Mouse (Mus musculus) testis, postnatal 10 days (tissue): ENCODE data around the gene Rsph9.

Experiments
- DNase-seq: peaks from one replicate; pipeline ENCODE4 v3.0.0; 2021; ENCODE audit warnings: low spot score

Gene Rsph9

DNA sequence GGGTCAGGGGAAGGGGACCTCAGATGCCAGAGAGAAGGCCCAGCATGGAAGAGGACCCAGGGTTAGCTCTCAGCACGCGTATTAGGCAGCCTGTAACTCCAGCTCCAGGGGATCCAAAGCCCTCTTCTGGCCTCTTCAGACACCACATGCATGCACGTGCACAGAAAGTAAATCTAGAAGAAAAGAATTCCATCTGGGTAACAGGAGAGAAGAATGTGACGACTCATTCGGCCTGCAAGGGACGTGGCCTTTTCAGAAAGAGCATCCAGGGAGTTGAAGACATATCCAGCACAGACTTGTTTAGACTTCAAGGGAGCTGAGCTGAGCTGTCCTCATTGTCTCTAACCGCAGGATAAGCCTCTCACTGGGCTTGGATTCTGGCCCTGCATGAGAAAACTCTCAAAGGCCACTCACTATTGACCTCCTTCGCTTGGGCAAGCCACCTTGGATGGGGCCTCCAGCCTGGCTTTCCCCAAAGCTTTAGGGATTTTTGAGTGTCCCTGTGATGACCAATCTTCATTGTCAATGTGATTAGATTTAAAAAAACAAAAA lies 41.3 kb downstream of the Rsph9 start:
- no peak for DNase-seq

DNA sequence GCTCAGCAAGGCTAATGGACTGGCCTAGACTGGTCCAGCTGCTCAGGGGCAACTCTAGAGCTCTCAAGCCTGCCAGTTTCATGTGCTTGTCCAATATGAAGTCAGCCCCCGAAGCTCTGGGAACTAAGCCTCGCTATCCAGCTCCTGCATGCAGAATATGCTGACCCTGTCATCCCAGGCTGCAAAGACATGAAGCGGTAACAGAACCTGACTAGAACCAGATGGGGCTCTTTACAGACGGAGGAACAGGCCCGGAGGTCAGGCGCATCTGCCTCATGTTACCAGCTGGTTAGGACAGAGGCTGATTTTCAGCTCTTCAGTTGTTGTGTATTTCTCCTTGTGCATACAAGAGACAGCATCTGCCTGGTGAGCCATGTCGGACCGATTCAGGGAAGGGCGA lies 42.1 kb downstream of the Rsph9 start:
- DNase-seq = no peak

DNA sequence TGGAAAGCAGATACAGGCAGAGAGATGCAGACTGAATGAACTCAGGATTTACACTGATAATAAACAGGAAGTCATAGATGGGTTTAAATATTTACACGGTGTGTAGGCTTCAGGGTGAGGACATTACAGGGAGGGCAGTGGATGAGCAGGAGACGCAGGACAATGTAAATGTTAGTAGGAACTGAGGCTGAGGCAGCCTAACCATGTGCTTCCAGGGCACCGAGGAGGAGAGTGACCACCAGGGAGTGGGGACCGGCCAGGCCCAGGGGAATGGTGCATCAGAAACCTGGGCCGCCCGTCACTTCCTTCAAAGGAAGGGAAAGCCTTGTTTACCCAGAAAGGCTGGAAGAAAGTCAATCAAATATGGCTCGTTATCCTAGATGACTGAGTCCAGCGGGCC lies 45.5 kb downstream of the Rsph9 start:
- DNase-seq = no peak

DNA sequence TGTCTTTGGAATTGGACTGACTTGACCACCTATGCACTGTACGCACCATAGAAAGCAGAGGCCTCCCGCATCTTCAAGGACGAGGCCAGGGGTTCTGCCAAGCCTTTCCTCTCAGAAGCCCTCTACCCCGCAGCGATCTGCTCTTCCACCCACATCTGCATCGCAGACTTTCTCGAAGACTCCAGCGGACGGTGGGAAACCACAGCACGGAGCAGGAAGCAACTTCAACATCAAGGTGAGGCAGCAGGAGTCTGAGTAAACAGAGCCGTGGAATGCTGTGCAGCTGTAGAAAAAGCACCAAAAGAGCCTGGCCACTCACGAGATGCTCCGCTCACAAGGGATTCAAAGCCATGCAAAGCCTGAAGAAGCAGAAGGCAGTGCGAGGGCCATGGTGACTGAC lies 52.1 kb downstream of the Rsph9 start:
- DNase-seq = no peak

DNA sequence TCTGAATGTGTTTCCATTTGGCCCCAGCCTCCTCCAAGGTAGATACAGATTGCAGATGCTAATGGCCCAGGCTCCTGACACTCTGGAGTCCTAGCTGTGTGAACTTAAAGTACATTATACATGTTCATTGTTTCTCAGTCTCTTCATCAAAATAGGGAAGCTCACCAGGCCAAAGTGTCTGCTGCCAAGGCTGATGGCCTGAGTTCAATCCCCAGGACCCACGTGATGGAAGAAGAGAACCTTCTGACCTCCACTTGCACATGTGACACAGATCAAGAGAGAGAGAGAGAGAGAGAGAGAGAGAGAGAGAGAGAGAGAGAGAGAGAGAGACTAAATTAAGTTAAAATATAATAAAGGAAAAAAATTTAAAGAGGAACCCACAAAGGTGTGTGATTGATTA lies 52.7 kb downstream of the Rsph9 start:
- no peak for DNase-seq

DNA sequence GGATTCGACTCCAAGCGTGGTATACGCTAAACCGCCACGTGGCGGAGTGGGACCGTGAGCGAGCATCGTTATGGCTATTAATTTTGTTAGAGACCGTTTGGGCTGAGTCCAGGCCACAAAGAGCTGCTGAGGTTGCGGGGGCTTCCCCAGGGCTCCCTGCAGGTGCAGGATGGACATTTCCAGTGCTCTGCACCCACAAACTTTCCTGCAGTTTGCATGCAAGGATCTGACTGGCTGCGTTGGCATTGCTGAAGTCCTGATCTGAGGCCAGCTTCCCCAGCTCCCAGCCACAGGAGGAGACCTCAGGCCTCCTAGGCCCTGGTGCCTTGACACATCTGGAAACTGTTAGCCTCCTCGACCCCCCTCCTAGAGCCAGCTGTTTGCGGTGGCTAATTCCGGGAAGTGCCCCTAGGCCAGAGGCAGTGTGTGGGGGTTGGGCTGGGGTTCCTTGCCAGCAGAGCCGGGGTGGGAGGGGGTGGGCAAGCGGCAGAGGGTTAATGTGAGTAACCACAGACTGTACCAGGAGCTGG lies 57.6 kb downstream of the Rsph9 start:
- DNase-seq = no peak

DNA sequence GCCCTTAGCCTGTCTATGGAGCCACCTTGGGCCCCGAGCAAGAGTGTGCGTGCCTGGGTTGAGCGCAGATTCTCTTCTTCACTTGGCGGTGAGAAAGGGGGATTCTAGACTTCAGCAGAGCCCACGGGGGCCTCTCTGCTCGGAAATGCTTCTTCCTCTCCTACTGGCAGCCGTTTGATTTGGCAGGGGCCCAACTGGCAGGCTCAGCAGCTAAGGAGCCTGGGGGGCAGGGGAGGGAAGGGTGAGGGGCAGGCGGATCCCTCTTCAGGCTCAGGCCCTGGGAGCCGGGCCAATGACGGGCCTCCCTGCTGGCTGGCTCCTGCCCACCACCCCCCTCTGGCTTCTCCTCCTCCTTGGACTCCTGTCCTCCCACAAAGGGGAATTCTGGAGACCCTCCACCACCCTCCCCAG lies 59.9 kb downstream of the Rsph9 start:
- peak; percentile 88 for DNase-seq

DNA sequence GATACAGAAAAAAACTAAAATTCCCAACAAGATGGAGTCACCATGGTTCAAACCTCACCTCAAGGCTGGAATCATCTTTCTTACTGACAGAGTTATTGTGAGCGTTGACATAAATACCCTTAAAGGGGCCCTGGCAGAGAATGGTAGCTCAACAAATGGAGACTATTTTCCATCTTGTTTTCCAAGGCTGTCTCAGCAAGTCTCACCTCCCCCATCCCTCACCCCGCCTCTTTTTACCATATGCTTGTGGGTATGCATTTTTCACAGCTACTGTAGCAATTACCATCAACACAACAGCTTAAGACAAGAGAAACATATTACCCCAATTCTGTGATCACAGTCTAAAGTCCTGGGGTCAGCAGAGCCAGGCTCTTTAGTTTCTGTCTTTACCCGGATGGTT lies 60.6 kb downstream of the Rsph9 start:
- no peak for DNase-seq

DNA sequence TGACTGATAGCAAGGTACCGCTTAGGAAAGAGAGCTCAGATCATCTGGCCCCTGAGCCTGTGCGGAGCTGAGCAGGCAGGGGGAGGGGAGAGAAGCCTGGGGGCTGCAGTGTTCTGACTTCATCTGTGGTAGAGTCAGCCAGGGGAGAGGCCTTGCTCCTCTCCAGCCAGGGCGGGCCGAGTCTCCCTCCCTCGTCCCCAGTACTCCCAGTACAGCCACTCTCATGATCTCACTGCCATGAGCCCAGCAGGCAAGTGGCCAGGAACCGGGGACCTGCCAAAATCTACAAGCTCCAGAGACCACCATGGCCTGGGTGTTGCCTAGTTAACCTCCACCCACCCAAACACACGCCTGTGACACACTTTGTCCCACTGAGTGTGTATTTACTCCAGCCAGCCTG lies 62.4 kb downstream of the Rsph9 start:
- peak; percentile 65 for DNase-seq

DNA sequence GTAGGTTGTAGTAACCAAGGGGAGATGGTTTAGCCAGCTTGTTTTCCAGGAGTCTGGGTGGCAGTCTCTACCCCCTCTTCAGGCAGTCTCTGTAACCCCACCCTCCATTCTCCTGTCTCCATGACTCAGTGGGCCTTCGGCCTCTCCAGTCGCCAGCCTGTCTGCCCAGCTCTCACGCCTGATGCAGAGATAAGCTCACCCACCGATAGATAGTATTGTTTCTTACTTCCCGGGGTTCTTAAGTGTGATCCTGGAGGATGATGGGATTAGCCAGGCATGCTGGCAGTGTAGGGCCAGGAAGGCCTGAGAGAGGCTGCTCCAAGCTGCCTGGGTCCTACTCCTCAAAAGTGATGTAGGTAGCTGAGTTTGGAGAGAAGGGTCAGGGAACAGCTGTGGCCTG lies 63.0 kb downstream of the Rsph9 start:
- no peak for DNase-seq

DNA sequence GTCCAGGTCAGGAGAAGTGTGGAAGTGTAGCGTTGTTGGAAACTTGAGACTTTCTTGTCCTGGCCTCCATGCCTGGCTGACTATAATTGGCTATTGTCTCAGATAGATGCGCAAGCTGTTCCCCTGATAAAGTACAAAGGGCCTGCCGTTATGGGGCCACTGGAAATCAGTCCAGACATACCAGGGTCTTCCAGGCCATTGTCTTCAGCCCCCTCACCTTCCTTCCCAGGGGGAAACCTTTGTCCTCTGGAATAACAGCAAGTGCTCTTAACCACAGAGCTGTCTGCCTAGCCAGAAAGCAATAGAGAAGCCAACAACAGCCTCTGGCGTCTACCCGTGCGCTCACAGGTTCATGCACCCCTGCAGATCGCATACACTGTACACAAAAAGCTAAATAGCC lies 63.6 kb downstream of the Rsph9 start:
- DNase-seq = no peak

DNA sequence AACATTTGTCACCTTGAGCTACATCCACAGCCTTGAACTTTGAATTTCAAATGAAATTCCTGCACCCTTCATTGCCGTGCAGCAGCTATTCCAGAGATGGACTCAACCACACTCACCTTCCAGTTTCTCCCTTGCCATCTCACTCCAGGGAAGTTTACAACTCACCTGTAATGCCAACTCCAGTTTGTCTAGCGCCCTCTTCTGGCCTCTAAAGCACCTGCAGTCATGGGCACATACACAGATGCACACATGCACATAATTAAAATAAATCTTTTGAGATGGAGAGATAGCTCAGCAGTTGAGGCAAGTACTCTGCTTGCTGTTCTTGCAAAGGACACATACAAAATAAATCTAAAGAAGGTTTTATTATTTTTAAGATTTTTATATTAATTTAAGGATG lies 65.0 kb downstream of the Rsph9 start:
- no peak for DNase-seq

DNA sequence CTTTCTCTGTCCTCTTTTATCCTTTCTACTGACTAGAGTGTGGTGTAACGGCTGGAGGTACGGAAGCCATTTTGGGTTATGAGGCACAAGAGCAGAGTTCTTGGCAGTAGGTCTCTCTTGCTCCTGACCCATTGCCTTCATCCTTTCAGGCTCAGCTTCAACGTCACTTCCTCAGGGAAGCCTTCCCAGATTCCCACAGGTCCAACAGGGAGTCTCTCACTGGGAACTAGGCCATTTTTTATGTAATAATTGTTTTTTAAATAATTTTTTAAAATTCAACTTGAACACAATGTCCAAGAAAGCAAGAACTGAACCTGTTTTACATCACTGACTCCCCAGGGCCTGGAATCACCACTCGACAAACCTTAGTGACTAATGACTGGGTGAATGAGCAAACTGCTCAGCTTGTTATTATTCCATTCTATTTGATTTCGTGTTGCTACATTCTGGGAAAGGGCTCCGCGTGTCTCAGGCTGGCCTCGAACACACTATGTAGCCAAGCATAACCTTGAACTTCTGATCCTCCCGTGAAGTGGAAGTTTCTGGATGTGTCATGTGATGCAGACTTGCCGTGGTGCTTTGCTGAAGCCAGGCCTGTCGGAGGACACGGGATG lies 66.0 kb downstream of the Rsph9 start:
- no peak for DNase-seq

DNA sequence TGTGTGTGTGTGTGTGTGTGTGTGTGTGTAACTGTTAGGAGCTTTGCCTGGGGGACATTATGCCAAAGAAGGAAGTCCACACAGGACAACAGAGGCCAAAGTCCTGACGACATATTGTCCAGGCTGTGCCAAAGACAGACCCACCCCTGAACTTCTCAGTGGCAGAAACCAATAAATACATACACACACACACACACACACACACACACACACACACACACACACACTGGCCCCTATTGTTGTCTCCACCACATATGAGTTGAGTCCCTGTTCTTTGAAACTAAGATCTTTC lies 67.8 kb downstream of the Rsph9 start:
- no peak for DNase-seq

DNA sequence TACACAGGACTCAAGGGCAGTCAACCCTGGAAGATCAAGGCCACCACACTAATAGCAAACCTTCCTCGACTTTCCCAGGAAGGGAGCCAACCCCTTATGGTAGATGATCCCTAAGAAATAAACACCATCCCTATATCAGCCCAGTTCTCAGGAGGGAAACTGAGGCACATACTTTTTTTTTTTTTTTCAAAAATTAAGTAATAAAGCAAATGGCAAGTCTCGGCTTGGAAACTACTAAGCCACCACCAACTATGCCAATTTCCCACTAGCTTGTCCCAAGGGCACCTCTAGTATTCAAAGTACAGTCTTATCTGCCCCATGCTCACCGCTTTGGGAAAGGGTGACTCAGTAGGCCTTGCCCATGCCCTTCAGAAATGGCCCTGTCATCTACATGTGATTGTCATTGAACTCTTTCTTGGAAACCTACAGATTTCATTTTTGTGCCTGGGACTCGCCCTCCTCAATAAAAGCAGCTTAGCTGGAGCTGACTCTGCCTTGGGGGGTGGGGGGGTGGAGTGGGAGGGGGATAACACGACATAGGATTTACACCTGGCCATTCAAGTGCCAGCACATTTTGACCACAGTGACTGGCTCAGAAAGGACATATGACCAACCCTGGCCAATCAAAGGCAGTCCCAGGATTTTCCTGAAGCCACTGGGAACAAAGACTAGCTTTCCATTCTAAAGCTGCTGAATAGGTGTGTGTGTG lies 68.3 kb downstream of the Rsph9 start:
- DNase-seq = no peak

DNA sequence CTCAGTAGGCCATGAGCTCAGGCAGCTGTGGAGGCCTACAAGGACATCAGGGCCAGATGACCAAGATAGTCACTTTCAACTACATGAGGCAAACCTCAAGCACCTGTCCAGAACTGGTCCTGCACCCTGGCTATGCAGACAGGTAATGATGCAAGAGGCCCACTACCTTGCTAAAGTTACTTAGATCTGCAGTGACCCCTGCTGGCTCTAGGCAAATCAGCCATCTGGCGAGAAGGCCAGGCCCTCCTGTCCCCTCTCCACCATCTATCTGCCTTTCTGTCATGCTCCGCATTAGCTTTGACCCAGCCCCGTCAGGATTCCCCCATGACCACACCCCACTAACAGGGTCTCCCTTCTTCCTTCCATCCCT lies 68.9 kb downstream of the Rsph9 start:
- peak; percentile 61 for DNase-seq

DNA sequence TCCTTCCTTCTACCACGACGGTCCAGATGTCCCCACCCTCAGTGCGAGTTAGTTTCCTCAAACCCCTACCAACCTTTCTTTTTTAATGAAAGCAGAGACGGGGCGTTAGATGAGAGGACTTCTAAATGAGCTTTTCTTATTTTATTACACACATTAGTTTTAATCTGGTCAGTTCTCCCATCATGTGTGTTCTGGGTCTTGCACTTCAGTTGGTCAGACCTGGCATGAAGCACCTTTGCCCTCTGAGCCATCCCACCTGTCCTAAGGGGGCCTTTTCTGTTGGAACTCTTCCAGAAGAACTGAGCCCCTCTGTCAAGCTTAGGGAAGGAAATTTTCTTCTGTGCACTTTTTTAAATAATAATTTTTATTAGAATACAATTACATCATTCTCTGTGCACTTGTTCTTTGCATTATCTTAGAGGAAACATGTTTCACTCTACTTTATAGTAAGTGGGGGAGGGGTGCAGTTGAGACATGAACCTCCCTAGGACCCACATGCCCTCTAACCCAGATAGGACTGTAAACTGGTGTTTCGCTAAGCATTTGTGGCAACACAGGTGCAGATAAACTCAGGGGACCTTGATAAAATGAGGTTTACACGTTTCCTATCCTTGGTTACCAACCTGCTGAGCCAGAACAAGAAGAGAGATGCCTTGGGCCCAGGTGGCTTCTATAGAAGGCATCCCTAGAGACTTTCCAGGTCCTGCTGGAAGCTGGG lies 69.5 kb downstream of the Rsph9 start:
- no peak for DNase-seq

DNA sequence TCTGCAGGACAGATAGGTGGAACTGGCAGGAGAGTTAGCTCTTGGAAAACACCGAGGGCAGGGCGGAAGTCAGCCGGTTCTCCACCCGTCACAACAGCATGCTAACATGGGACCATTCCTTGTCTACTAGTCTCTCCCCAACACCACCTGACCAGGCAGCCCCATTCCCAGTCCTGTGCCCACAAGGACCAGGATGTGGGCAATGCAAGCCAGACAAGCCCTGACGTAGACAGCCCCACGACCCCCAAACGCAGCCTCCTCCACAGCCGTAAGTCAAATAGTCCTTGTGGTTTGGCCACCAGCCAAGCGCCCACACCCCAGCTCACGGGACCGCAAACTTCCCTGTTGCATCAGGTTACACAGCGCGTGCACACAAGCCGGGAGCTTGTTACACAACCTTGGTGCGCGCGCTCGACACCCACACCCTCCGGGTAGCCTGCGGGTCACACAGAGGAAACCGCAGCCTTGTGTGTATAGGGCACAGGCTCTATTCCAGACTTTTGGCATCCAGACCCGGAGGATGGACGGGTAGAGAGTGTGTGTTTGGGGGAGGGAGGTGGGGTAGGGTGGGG lies 70.2 kb downstream of the Rsph9 start:
- DNase-seq = peak; percentile 71
